Mouse (Mus musculus) hindbrain, embryonic 11.5 days (tissue): Measurements from ENCODE around the gene Faf2. TPM values are rescaled to one million over a fixed set of nuclear protein-coding genes. Genes with fewer than 3 reads are reported as not detected.

Source experiments
- ATAC-seq: fragments of 200-750 bp; cut with Nextera tagmentation; 2 replicates; pipeline ENCODE4 v1.8.0; 2017; ENCODE audit warnings: mild to moderate bottlenecking, moderate TSS enrichment, moderate library complexity; ENCODE audit not compliant: low FRiP score
- DNase-seq: peaks from one replicate; pipeline ENCODE4 v3.0.0-alpha.2; 2015; ENCODE audit warnings: low spot score
- H3K27ac ChIP-seq: fragments of 300-500 bp; sonication (generic); 2 replicates; pipeline ENCODE4 v1.5.1; 2014; ENCODE audit warnings: mild to moderate bottlenecking, low read depth, low read length
- H3K27me3 ChIP-seq: fragments of 300-500 bp; sonication (generic); 2 replicates; pipeline ENCODE4 v1.6.1; 2014; ENCODE audit warnings: mild to moderate bottlenecking, low read length, moderate library complexity, mixed read lengths; ENCODE audit not compliant: control insufficient read depth, insufficient read depth
- H3K36me3 ChIP-seq: fragments of 300-500 bp; sonication (generic); 2 replicates; pipeline ENCODE4 v1.6.1; 2014; ENCODE audit warnings: mild to moderate bottlenecking, low read length, moderate library complexity, mixed read lengths; ENCODE audit not compliant: control insufficient read depth, insufficient read depth
- H3K4me1 ChIP-seq: fragments of 300-500 bp; sonication (generic); replicated peaks from 2 replicates; pipeline ENCODE4 v1.6.1; 2014; ENCODE audit warnings: low read length, mixed read lengths; ENCODE audit not compliant: control insufficient read depth, insufficient read depth
- H3K4me2 ChIP-seq: fragments of 300-500 bp; sonication (generic); replicated peaks from 2 replicates; pipeline ENCODE4 v1.6.1; 2014; ENCODE audit warnings: mild to moderate bottlenecking, low read depth, low read length
- H3K4me3 ChIP-seq: fragments of 300-500 bp; sonication (generic); 2 replicates; pipeline ENCODE4 v1.5.1; 2014; ENCODE audit warnings: low read depth, low read length
- H3K9ac ChIP-seq: fragments of 300-500 bp; sonication (generic); 2 replicates; pipeline ENCODE4 v1.6.1; 2014; ENCODE audit warnings: low read depth, low read length
- H3K9me3 ChIP-seq: fragments of 300-500 bp; sonication (generic); 2 replicates; pipeline ENCODE4 v1.6.1; 2016; ENCODE audit warnings: low read length; ENCODE audit not compliant: control insufficient read depth
- WGBS: fragments of 180-500 bp; shearing (Covaris S2); extraction: QIAGEN DNeasy Blood & Tissue Kit; methylation state at CpG from one replicate; pipeline ENCODE4 v1.1.7; 2014; 5-methylcytosine and 5-hydroxymethylcytosine counted together
- polyA plus RNA-seq: library from polyadenylated mRNA; unstranded; fragments of >200 nt; fragmentation: Nextera tagmentation; extraction: Ambion mirVana; gene quantifications from 2 replicates; pipeline ENCODE4 v1.2.1, GENCODE M21; 2014

Faf2 gene
- polyA plus RNA-seq, 1 experiment from 2014 or later: 116 TPM

DNA sequence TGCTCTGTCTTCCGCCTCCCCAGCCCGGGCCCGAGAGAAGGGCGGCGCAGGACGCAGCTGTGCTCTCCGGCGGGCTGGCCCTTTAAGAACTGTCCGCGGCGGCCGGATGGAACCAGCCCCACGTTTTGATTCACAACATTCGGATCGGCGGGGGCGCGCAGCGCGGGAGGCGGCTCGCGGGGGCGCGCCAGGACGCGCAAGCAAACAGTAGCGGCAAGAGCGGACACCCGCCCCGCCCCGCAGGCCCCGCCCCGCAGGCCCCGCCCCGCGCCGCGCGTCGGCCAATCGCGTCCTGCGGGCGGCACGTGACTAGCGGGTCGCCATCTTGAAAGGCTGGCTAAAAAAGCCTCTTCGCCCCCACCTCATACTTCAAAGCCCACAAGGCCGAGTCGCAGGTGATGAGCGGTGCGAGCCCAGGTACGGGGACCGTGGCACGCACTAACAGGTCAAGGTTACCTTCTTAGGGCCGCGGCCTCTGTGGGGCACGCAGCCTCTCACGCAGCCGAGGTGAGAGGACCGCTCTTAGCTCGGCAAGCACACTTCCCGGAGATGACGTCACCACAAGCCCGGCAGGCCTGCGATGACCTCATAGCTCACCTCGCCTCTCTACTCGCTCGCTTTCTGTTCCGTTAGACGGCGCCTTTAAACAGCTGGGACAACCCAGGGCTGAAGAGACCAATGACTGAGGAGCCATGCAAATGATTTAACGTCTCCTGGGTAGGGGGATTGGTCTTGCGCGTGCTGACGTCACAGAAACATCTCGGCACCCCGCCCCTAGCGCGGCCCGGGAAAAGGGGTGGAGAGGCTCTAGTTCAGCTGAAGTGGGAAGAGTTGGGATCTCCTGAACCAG lies 66.2 kb downstream of the Faf2 start:
- Histone ChIP-seq H3K27ac (peak overlapping the region; percentile 97), H3K27me3 (no peaks in the 10 kb centered on the region), H3K36me3 (peaks cover 7% of the 10 kb centered on the region), H3K9me3 (no peaks in the 10 kb centered on the region), H3K4me1 (peaks cover 18% of the 10 kb centered on the region), H3K9ac (peak overlapping the region; percentile 99), H3K4me3 (peak overlapping the region; percentile 97), H3K4me2 (peak overlapping the region; percentile 89)
- peak; percentile 99 for DNase-seq
- under 1% methylated on average over 67 of the region's 82 CpGs for WGBS
- ATAC-seq: peak; percentile 92

GRCm38 (mm10) chr13:54690151-54690740 lies 68.7 kb downstream of the Faf2 start:
- H3K4me3 ChIP-seq: no peak overlapping the region
- no peak overlapping the region for H3K4me2 ChIP-seq
- 93% methylated on average over 8 of the region's 8 CpGs for WGBS
- H3K36me3 ChIP-seq: no peaks in the 10 kb centered on the region
- ATAC-seq (no peak), DNase-seq (no peak)
- no peaks in the 10 kb centered on the region for H3K27me3 ChIP-seq
- no peak overlapping the region for H3K9ac ChIP-seq
- peaks cover 15% of the 10 kb centered on the region for H3K4me1 ChIP-seq
- H3K27ac ChIP-seq: no peak overlapping the region
- no peaks in the 10 kb centered on the region for H3K9me3 ChIP-seq

DNA sequence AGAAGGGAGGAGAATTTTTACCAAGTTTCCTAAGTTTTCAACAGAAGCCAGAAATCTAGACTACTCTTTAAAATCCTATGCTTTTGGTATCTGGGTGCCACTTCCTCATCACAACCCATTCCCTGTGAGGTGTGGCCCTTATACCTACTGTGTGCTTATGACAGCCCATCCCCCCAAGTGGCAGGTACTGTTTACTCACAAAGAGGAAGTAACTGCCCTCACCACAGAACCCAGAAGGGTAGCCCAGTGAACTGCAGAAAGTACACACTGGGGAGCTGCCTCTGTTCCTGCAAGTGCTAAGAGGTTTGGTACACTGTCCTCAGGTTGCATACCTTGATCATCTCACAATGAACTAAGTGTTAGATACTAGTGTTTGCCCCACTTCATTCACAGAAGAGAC lies 70.2 kb downstream of the Faf2 start:
- Histone ChIP-seq H3K9me3 (no peaks in the 10 kb centered on the region), H3K9ac (0 out of 2 replicates have a peak overlapping the region, but pooled peaks have one; percentile 92), H3K4me3 (no peak overlapping the region), H3K36me3 (no peaks in the 10 kb centered on the region), H3K4me2 (no peak overlapping the region), H3K27me3 (no peaks in the 10 kb centered on the region), H3K4me1 (peaks cover 9% of the 10 kb centered on the region), H3K27ac (no peak overlapping the region)
- ATAC-seq: no peak
- DNase-seq: no peak

DNA sequence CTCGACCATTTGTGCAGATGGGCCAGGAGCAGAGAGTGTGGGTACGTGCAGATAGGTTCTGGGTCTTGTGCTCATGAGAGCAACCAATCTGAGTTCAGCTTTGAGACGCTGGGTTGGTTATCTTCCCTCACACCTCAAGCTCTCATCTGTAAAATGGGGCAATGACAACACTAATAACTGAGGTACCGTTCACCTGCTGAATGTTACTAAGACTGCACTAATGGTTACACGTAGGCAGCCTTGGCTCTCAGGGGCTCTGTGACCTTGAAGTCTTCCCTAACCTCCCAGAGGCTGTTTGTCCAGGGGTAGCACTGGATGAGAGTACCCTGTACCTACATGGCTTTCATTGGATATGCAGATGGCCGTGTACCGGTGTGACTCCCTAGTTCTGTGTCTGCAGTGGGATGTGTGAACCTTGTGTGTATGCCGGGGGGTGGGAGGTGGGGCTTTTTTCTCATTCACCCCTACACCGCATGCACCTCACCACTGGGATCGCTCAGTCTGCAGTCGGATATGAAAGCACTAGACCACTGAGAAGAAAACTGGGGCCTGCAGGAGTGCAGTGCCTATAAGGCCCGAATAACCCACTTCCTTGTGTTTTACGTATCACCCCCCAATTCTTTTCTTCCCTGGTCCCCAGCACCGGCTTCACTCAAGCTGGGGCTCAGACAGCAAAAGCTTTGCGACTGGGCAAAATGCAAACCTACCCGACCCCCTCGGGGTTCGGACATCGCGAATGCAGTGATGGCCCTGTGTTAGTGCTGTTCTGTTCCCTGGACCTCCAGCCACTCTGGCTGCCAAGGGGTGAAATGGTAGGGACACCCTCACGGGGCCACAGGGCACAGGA lies 71.3 kb downstream of the Faf2 start:
- peak overlapping the region; percentile 92 for H3K9ac ChIP-seq
- peak overlapping the region; percentile 98 for H3K4me3 ChIP-seq
- H3K27me3 ChIP-seq: no peaks in the 10 kb centered on the region
- peak overlapping the region; percentile 86 for H3K27ac ChIP-seq
- H3K4me1 ChIP-seq: peaks cover 9% of the 10 kb centered on the region
- ATAC-seq (peak; percentile 3; the same call in 1 of the 2 replicates), DNase-seq (no peak)
- WGBS: 17% methylated on average over 21 of the region's 21 CpGs
- H3K4me2 ChIP-seq: peak overlapping the region; percentile 74
- H3K36me3 ChIP-seq: no peaks in the 10 kb centered on the region
- H3K9me3 ChIP-seq: no peaks in the 10 kb centered on the region

GRCm38 (mm10) chr13:54693558-54694347 lies 72.2 kb downstream of the Faf2 start, which contains the start of gene Rnf44:
Gene Rnf44 (minus strand): TSS chr13:54693907.
- under 1% methylated on average over 55 of the region's 92 CpGs for WGBS
- peak; percentile 98 for ATAC-seq
- Histone ChIP-seq H3K9ac (peak within 1 kb of the TSS; percentile 92), H3K27ac (peak within 1 kb of the TSS; percentile 86), H3K4me2 (peak within 1 kb of the TSS; percentile 74), H3K27me3 (no peaks in the 10 kb centered on the region), H3K4me1 (peaks cover 9% of the 10 kb centered on the region), H3K9me3 (no peaks in the 10 kb centered on the region), H3K4me3 (peak within 1 kb of the TSS; percentile 98), H3K36me3 (no peaks in the 10 kb centered on the region)
- DNase-seq: peak; percentile 98

DNA sequence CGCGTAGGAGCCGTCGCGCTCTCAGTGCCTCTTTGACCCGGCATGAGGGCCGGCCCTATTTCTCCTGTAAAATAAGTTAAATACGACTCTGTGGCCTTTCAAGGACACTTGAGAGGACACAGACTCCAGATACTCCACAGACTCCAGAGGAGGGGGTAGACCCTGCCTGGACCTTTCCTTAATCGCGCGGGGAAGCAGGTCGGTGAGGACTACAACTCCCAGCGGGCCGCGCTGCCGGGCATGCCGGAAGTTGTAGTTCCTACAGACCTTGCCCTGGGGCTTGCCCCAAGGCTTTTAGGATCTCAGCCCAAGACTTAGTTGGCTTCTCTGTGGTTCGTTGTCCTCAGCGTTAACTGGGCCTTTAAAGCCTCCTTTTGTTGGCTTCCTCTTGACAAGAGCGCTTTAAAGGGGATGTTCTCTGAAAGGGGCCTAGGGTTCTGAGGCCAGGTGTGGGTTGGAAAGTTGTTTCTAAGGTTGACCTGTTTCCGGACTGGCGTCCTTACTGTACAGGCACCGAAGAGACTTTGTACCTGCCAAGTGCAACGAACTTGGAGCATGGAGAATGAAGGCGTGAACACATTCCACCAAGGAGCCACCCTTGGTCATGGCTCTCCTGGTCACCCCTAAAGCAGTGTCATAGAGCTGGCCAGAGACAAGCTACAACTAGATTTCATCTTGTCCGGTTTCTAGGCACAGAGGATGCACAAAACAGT lies 72.9 kb downstream of the Faf2 start:
- Histone ChIP-seq H3K4me1 (peaks cover 9% of the 10 kb centered on the region), H3K27me3 (no peaks in the 10 kb centered on the region), H3K9ac (peak overlapping the region; percentile 69), H3K36me3 (no peaks in the 10 kb centered on the region), H3K4me3 (peak overlapping the region; percentile 98), H3K27ac (peak overlapping the region; percentile 86), H3K4me2 (peak overlapping the region; percentile 30), H3K9me3 (no peaks in the 10 kb centered on the region)
- ATAC-seq (peak; percentile 88), DNase-seq (no peak)
- WGBS: 17% methylated on average over 26 of the region's 26 CpGs

DNA sequence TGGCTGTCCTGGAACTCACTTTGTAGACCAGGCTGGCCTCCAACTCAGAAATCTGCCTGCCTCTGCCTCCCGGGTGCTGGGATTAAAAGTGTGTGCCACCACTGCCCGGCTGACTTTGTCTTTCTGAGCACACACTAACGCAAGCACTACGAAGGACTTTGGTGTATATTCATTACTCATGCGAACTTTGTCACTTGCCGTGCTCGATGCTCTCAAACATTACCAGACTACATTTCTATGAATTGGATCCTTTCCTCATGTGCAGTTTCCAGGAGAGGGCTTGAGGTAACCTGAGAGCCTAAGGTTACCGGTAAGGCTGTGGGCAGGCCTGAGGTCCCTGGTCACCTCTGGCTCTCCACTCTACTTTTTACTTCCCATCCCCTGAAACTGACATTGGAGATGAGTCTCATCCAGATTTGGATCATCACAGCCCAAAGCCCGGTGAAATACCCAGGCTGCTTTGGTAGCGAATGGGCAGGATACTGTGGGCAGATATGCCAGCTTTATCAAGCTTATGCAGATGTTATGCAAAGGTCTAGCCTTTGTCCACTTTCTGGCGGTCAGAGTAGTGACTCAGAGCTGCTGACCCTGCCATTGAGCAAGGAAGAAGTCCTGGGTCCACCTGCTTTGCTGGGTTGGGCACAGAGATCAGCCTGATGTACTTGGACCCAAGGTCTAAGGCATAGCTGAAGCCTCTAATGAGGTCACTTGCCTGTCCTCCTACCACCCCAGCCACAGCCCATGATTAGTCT lies 74.1 kb downstream of the Faf2 start:
- WGBS: 90% methylated on average over 11 of the region's 11 CpGs
- Histone ChIP-seq H3K27ac (no peak overlapping the region), H3K4me3 (no peak overlapping the region), H3K36me3 (no peaks in the 10 kb centered on the region), H3K9me3 (no peaks in the 10 kb centered on the region), H3K9ac (no peak overlapping the region), H3K27me3 (no peaks in the 10 kb centered on the region), H3K4me2 (no peak overlapping the region), H3K4me1 (peaks cover 9% of the 10 kb centered on the region)
- ATAC-seq (no peak), DNase-seq (no peak)
